Mouse (Mus musculus): ENCODE measurements at regions not wholly inside any gene's neighbourhood (a gene's known extent, or its start where the extent isn't known, plus 50 kb on each side); places are given as distances from the start of the nearest gene placed in this dataset.

GRCm38 (mm10) chr7:68509096-68509495 is 235.5 kb downstream of the Fam169b start:
- Histone ChIP-seq H3K36me3 (ENCODE audit: control insufficient read depth, insufficient read depth, low read length, poor library complexity, severe bottlenecking) (no peaks in the 10 kb centered on the region), H3K9ac (ENCODE audit: insufficient read depth, low read depth, low read length, poor library complexity, severe bottlenecking) (no peak overlapping the region), H3K4me3 (ENCODE audit: insufficient read depth in 1 of 2, low read depth in 1 of 2, low read length in 2 of 2, poor library complexity in 1 of 2, severe bottlenecking in 1 of 2) (no peak overlapping the region), H3K27ac (ENCODE audit: insufficient read depth, low read depth, low read length, poor library complexity, severe bottlenecking) (no peak overlapping the region), H3K9me3 (ENCODE audit: control insufficient read depth, insufficient read depth, low read depth, low read length) (no peaks in the 10 kb centered on the region), H3K4me1 (ENCODE audit: control insufficient read depth in 2 of 2, insufficient read depth in 2 of 2, low read length in 2 of 2, poor library complexity in 1 of 2) (no peaks in the 10 kb centered on the region)
- TF ChIP-seq HCFC1 (IDR thresholded peaks at IDR 0.05; ENCODE audit: borderline replicate concordance, insufficient read depth, low read length) (no peak), ZNF384 (IDR thresholded peaks at IDR 0.05; ENCODE audit: low read depth, low read length) (no peak), ZC3H11A (IDR thresholded peaks at IDR 0.05; ENCODE audit: borderline replicate concordance, low read depth, low read length) (no peak), CHD2 (IDR thresholded peaks at IDR 0.05; ENCODE audit: low read depth, low read length) (no peak), MAFK (IDR thresholded peaks at IDR 0.05; ENCODE audit: insufficient read depth, low read depth, low read length) (no peak)
- no peak for DNase-seq (ENCODE audit: low read depth, low spot score)
- in situ Hi-C loops (cut with MboI; ENCODE audit: low sequenced_read_pairs in 2 of 2, unreplicated experiment in 2 of 2), result no loop called here

- in situ Hi-C loops (cut with MboI; ENCODE audit: low sequenced_read_pairs in 2 of 2, unreplicated experiment in 2 of 2), result no loop called here
- no peak for TF ChIP-seq HCFC1 (IDR thresholded peaks at IDR 0.05; ENCODE audit: borderline replicate concordance, insufficient read depth, low read length)
- no peak for TF ChIP-seq CHD2 (IDR thresholded peaks at IDR 0.05; ENCODE audit: low read depth, low read length)
- no peak for TF ChIP-seq ZC3H11A (IDR thresholded peaks at IDR 0.05; ENCODE audit: borderline replicate concordance, low read depth, low read length)
- TF ChIP-seq ZNF384 (IDR thresholded peaks at IDR 0.05; ENCODE audit: low read depth, low read length), result no peak
- no peak for TF ChIP-seq MAFK (IDR thresholded peaks at IDR 0.05; ENCODE audit: insufficient read depth, low read depth, low read length)
- DNase-seq (ENCODE audit: low read depth, low spot score), result no peak
Measured at GRCm38 (mm10) chr7:68491143-68491810, 217.6 kb downstream of the Fam169b start.

GRCm38 (mm10) chr7:68486676-68487075 is 213.0 kb downstream of the Fam169b start:
- in situ Hi-C loops (cut with MboI; ENCODE audit: low sequenced_read_pairs in 2 of 2, unreplicated experiment in 2 of 2), result no loop called here
- no peak overlapping the region for H3K9ac ChIP-seq (ENCODE audit: insufficient read depth, low read depth, low read length, poor library complexity, severe bottlenecking)

More at GRCm38 (mm10) chr7:68491143-68491810, 217.6 kb downstream of the Fam169b start:
- no peaks in the 10 kb centered on the region for H3K4me1 ChIP-seq (ENCODE audit: control insufficient read depth in 2 of 2, insufficient read depth in 2 of 2, low read length in 2 of 2, poor library complexity in 1 of 2)
- H3K36me3 ChIP-seq (ENCODE audit: control insufficient read depth, insufficient read depth, low read length, poor library complexity, severe bottlenecking), result no peaks in the 10 kb centered on the region
- no peaks in the 10 kb centered on the region for H3K9me3 ChIP-seq (ENCODE audit: control insufficient read depth, insufficient read depth, low read depth, low read length)
- no peak overlapping the region for H3K9ac ChIP-seq (ENCODE audit: insufficient read depth, low read depth, low read length, poor library complexity, severe bottlenecking)
- no peak overlapping the region for H3K27ac ChIP-seq (ENCODE audit: insufficient read depth, low read depth, low read length, poor library complexity, severe bottlenecking)
- H3K4me3 ChIP-seq (ENCODE audit: insufficient read depth in 1 of 2, low read depth in 1 of 2, low read length in 2 of 2, poor library complexity in 1 of 2, severe bottlenecking in 1 of 2), result no peak overlapping the region

DNA sequence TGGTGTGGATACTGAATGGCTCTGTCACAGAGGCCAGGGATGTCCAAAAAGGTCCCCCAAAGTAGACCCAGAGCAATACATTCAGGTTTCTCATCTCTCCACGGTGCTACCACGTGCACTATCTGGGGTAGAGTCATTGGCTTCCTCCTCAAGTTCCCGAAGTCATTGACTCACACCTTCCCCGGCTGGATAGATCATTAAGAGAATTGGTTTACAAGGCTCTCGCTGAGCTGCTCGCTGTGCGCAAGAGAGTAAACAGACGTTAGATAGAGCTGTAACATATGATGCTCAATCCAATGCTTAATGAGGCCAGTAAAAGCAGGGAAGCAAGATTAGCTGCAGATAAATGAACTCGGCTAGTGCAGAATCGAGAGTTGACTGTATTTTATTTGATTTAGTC is 208.9 kb downstream of the Fam169b start:
- Histone ChIP-seq H3K36me3 (ENCODE audit: control insufficient read depth, insufficient read depth, low read length, poor library complexity, severe bottlenecking) (no peaks in the 10 kb centered on the region), H3K4me3 (ENCODE audit: insufficient read depth in 1 of 2, low read depth in 1 of 2, low read length in 2 of 2, poor library complexity in 1 of 2, severe bottlenecking in 1 of 2) (no peak overlapping the region), H3K9ac (ENCODE audit: insufficient read depth, low read depth, low read length, poor library complexity, severe bottlenecking) (no peak overlapping the region), H3K27ac (ENCODE audit: insufficient read depth, low read depth, low read length, poor library complexity, severe bottlenecking) (no peak overlapping the region), H3K9me3 (ENCODE audit: control insufficient read depth, insufficient read depth, low read depth, low read length) (no peaks in the 10 kb centered on the region), H3K4me1 (ENCODE audit: control insufficient read depth in 2 of 2, insufficient read depth in 2 of 2, low read length in 2 of 2, poor library complexity in 1 of 2) (no peaks in the 10 kb centered on the region)
- no peak for TF ChIP-seq CHD2 (IDR thresholded peaks at IDR 0.05; ENCODE audit: low read depth, low read length)
- in situ Hi-C loops (cut with MboI; ENCODE audit: low sequenced_read_pairs in 2 of 2, unreplicated experiment in 2 of 2), result loop anchor here in 1 of 2 experiments (5.0 kb wide), 1 partner anchor 110 kb away; no protein-coding TSS in a partner anchor
- no peak for DNase-seq (ENCODE audit: low read depth, low spot score)

More at GRCm38 (mm10) chr7:68486676-68487075, 213.0 kb downstream of the Fam169b start:
- no peak overlapping the region for H3K27ac ChIP-seq (ENCODE audit: insufficient read depth, low read depth, low read length, poor library complexity, severe bottlenecking)
- H3K9me3 ChIP-seq (ENCODE audit: control insufficient read depth, insufficient read depth, low read depth, low read length), result no peaks in the 10 kb centered on the region
- no peak overlapping the region for H3K4me3 ChIP-seq (ENCODE audit: insufficient read depth in 1 of 2, low read depth in 1 of 2, low read length in 2 of 2, poor library complexity in 1 of 2, severe bottlenecking in 1 of 2)
- no peaks in the 10 kb centered on the region for H3K36me3 ChIP-seq (ENCODE audit: control insufficient read depth, insufficient read depth, low read length, poor library complexity, severe bottlenecking)
- no peaks in the 10 kb centered on the region for H3K4me1 ChIP-seq (ENCODE audit: control insufficient read depth in 2 of 2, insufficient read depth in 2 of 2, low read length in 2 of 2, poor library complexity in 1 of 2)
- TF ChIP-seq ZC3H11A (IDR thresholded peaks at IDR 0.05; ENCODE audit: borderline replicate concordance, low read depth, low read length), result no peak
- no peak for TF ChIP-seq CHD2 (IDR thresholded peaks at IDR 0.05; ENCODE audit: low read depth, low read length)
- no peak for TF ChIP-seq ZNF384 (IDR thresholded peaks at IDR 0.05; ENCODE audit: low read depth, low read length)
- no peak for TF ChIP-seq HCFC1 (IDR thresholded peaks at IDR 0.05; ENCODE audit: borderline replicate concordance, insufficient read depth, low read length)
- TF ChIP-seq MAFK (IDR thresholded peaks at IDR 0.05; ENCODE audit: insufficient read depth, low read depth, low read length), result no peak
- no peak for DNase-seq (ENCODE audit: low read depth, low spot score)

DNA sequence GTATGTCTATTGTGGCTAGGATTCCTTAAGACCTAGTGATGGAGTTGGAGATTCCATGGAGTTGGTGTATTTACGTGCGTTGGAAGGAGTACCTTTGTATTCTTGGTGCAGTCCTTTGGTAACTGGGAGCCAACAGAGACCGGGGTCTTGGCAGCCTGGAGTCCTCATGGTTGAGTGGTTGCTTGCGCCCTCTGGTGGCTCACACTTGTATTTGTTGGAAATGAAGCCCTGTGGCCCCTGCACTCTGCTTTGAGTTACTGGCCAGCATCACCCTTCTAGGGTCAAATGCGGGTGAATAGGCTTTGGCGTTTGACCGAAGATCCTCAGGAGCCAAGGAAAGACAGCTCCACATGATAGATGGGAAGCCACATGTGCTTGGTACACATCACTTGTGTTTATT is 207.1 kb downstream of the Fam169b start:
- Histone ChIP-seq H3K4me3 (ENCODE audit: insufficient read depth in 1 of 2, low read depth in 1 of 2, low read length in 2 of 2, poor library complexity in 1 of 2, severe bottlenecking in 1 of 2) (no peak overlapping the region), H3K9ac (ENCODE audit: insufficient read depth, low read depth, low read length, poor library complexity, severe bottlenecking) (no peak overlapping the region), H3K4me1 (ENCODE audit: control insufficient read depth in 2 of 2, insufficient read depth in 2 of 2, low read length in 2 of 2, poor library complexity in 1 of 2) (no peaks in the 10 kb centered on the region), H3K36me3 (ENCODE audit: control insufficient read depth, insufficient read depth, low read length, poor library complexity, severe bottlenecking) (no peaks in the 10 kb centered on the region), H3K27ac (ENCODE audit: insufficient read depth, low read depth, low read length, poor library complexity, severe bottlenecking) (no peak overlapping the region), H3K9me3 (ENCODE audit: control insufficient read depth, insufficient read depth, low read depth, low read length) (no peaks in the 10 kb centered on the region)
- DNase-seq (ENCODE audit: low read depth, low spot score), result peak; percentile 65
- in situ Hi-C loops (cut with MboI; ENCODE audit: low sequenced_read_pairs in 2 of 2, unreplicated experiment in 2 of 2), result loop anchor here in 1 of 2 experiments (5.0 kb wide), 1 partner anchor 108 kb away; no protein-coding TSS in a partner anchor
- TF ChIP-seq ZC3H11A (IDR thresholded peaks at IDR 0.05; ENCODE audit: borderline replicate concordance, low read depth, low read length) (peak; percentile 69; the same call in 1 of the 2 replicates), HCFC1 (IDR thresholded peaks at IDR 0.05; ENCODE audit: borderline replicate concordance, insufficient read depth, low read length) (no peak)

Measured in ES-E14 (cell line).